Mouse (Mus musculus): ENCODE data around the gene Neb.

DNA sequence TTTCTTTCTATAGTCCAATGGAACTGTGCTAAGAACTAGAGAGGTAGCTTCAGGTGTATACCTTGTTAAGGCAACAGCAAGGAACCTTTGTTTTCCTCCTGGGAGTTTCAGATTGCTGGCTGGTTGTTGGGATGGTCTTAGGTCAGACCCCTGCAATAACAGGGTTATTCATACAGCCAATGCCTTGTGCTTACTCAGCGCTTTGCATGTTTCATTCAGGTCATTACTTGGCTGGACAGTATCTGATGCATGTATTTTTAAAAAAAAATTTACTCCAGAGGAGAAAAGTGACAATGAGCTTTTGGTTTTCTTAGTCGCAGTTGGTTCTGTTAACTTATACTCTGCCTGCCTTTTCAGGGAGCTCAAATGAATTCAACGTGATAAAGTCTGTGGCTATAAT, 49.1 kb upstream of the Neb start:
- no peak for TF ChIP-seq CTCF (IDR thresholded peaks at IDR 0.05; ENCODE audit: control insufficient read depth, insufficient read depth, insufficient read length)
- TF ChIP-seq MAX (IDR thresholded peaks at IDR 0.05): no peak
- TF ChIP-seq MYOG (IDR thresholded peaks at IDR 0.05; ENCODE audit: control insufficient read depth, extremely low read depth, insufficient read length): no peak
- TF ChIP-seq USF1 (IDR thresholded peaks at IDR 0.05; ENCODE audit: low read depth): no peak
- TF ChIP-seq MYOD1 (IDR thresholded peaks at IDR 0.05; ENCODE audit: control insufficient read depth, insufficient read length, low read depth): no peak
- TF ChIP-seq CEBPB (IDR thresholded peaks at IDR 0.05; ENCODE audit: low read depth): no peak
